Mouse (Mus musculus) brain, adult 2 months (tissue): ENCODE measurements at regions not wholly inside any gene's neighbourhood (a gene's known extent, or its start where the extent isn't known, plus 50 kb on each side); places are given as distances from the start of the nearest gene placed in this dataset.
A peak's percentile ranks its signal among the peaks of the same experiment; 100 is the strongest.

Experiments used
- DNase-seq: peaks from one replicate; pipeline ENCODE4 v3.0.0; 2011; ENCODE audit warnings: low read depth, low spot score

DNA sequence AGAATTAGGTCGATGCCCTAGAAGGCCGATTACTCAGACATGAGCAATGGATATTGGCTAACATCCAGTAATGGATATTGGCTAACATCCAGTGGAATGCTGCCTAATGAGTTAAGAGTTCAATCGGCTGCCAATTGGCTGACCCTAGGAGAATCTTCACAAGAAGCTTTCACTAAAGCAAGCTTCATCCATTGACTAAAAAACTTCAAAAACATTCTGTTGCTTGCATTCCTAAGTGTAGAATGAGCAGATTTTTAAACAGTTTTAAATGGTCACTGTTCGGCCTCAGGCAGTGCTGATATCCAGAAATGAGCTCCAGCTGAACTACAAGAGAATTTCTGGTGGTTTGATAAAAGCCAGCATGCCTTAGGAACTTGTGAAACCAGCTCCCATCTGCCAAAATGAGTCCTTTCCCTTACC, 56.8 kb upstream of the Cenpe start:
- peak; percentile 31 for DNase-seq
